Mouse (Mus musculus): ENCODE results near the gene Rpl26.

Gene Rpl26

GRCm38 (mm10) chr11:68901351-68902046 is at the start of gene Rpl26:
TSS of gene Rpl26 (plus strand) at chr11:68901583.
- peak; percentile 99 for DNase-seq (ENCODE audit: low spot score in 2 of 2)

GRCm38 (mm10) chr11:68851644-68852485 is 49.5 kb upstream of the Rpl26 start:
- DNase-seq (ENCODE audit: low spot score in 2 of 2) = no peak

DNA sequence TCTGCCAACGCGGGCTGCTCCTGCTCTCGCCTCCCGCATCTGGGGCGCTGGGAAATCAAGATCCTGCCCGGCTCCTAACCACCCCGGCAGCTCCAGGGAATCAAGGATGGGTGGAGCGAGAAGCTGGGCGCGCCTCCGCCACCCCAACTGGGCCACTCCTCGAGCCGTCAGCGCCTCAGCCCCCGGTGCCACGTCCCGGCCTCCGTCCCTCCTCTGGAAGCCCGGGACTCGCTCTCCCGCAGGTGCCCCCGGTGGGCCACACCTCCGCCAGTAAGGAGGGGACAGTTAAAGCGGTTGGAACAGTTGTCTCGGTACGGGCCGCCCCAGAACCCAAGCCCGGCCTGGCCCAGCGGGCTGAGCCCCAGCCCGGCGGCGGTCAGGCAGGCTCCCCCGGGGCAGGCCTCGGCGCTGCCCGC is 48.9 kb upstream of the Rpl26 start:
- peak; percentile 81 to 84 for DNase-seq (ENCODE audit: low spot score in 2 of 2)

- peak; percentile 99 to 100 for DNase-seq (ENCODE audit: low spot score in 2 of 2)
Measured at GRCm38 (mm10) chr11:68852932-68853409, 48.4 kb upstream of the Rpl26 start.

DNA sequence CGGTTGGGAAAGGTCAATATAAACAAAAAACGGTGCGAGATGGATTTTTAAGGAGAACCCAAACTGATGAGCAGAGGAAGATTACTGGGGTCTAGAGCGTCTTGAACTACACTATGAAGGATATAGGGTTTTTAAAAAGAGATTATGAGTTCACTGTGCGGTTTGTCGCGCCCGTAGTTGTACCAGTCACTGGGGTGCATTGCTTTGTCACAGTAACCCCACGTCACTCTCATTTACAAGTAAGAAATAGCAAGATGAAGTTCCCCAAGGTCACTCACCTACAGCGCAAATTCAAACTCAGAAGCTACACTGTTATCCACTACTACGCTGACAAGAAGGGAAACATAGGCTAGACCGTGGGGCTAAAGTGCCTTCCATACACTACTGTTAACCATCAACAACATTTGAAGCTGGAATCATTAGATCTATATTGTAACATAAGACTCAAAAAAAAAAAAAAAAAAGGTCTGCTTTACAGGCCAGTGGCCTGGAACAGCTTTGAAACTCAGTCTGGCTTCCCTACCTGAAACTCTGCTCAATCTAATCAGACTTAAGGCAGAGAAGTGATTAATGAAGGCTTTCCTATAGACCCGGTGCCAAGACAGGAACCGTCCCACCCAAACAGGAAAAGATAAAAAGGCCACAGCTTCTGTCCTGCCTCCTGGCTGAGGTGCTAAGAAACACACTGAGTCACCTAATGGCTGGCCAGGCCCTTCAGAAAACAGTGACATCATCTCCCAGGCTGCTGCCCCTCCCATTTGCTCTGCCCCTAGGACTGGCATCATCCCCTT is 47.6 kb upstream of the Rpl26 start:
- DNase-seq (ENCODE audit: low spot score in 2 of 2) = peak in 1 of 2 experiments; percentile 48

DNA sequence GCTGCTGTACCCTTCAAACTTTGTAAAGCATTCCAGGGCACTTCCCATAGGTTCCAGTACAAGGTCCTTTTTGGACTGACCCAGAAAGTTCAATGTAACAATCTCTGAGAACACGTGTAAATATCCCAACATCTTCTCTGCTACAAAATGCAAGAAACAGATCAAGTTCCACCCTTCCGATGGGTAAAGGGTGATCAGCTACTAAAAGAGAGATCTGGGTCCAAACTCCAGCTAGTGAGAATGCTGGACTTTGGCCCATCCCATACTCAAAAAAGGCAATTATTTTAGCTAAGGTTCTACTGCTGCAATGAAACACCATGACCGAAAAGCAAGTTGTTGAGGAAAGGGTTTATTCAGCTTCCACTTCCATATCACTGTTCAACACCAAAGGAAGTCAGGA is 46.8 kb upstream of the Rpl26 start:
- no peak for DNase-seq (ENCODE audit: low spot score in 2 of 2)

- no peak for DNase-seq (ENCODE audit: low spot score in 2 of 2)
Measured at GRCm38 (mm10) chr11:68857329-68857728, 44.1 kb upstream of the Rpl26 start.

DNA sequence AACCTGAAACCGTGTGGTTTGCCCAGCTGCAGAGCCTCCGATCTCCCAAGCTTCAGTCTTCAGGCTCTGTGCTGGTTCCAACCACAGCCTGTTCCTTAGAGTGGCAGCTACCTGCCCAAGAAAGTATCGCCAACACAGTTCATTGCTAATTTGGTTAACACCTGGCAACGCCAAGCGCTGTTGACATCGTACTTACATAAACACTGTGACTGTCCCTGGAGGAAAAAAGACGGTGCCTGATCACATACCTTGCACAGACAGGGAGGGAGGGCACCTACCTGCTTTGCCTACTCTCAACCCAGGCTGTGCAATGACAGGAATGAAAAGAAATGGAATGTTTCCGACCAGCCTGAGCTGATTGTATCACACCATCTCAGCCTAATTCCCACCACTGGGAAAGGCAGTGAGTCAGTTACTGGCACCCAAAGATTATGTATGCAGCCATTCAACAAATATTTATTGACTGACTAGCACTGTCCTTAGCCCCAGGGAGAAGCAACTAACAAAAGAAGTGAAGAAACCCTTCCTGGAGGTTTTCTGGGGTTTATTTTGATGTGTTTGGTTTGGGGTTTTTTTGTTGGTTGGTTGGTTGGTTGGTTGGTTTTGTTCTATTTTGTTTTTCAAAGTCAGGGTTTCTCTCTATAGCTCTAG is 41.3 kb upstream of the Rpl26 start:
- no peak for DNase-seq (ENCODE audit: low spot score in 2 of 2)

DNA sequence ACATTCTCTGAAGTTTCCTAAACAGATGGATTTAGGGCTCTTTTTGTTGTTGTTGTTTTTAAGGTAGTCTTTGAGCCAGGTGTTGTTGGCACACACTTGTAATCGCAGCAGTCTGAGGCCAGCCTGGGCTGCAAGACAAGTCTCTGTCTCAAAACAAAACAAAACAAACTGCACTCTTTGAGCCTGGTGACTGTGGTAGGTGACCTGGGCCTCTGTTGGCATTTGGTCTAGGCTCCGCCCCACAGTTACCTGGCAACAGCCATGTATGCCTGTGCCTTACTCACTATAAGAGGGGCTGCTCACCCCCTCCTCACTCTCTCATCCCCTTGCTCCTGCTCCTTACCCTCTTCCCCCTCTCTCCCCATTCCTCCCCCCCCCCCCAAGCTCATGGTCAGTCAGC is 39.1 kb upstream of the Rpl26 start:
- no peak for DNase-seq (ENCODE audit: low spot score in 2 of 2)

GRCm38 (mm10) chr11:68863631-68864091 is 37.7 kb upstream of the Rpl26 start:
- no peak for DNase-seq (ENCODE audit: low spot score in 2 of 2)

- DNase-seq (ENCODE audit: low spot score in 2 of 2) = peak in 1 of 2 experiments; percentile 47
Measured at GRCm38 (mm10) chr11:68864544-68865189, 36.7 kb upstream of the Rpl26 start.

- no peak for DNase-seq (ENCODE audit: low spot score in 2 of 2)
Measured at GRCm38 (mm10) chr11:68871277-68871676, 30.1 kb upstream of the Rpl26 start.

DNA sequence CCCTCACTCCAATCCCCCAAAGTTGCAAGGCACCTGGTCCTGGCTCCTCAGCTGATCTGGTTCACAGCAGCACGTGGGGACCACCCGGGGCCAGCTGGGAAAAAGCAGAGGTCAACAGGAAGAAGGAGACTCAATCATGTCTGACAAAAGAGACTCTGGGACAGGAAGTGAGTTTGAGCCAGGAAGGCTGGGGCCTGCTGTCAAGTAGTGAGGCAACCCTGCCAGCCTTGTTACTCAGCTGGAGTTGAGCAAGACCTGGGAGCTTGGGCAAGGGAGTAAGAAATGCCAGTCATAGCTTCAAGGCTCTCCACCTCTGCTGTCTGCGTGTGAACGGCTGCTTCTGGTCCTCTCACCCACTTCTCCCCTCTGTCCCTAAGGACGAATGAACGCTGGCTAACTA is 29.6 kb upstream of the Rpl26 start, which contains the start of gene Ndel1:
Gene Ndel1 (minus strand): TSS at position 111 of the 400 bp plus-strand sequence.
- DNase-seq (ENCODE audit: low spot score in 2 of 2) = peak in 1 of 2 experiments; percentile 52

- DNase-seq (ENCODE audit: low spot score in 2 of 2) = peak in 1 of 2 experiments; percentile 79
Measured at GRCm38 (mm10) chr11:68874841-68875240, 26.5 kb upstream of the Rpl26 start.

GRCm38 (mm10) chr11:68878811-68879210 is 22.6 kb upstream of the Rpl26 start:
- no peak for DNase-seq (ENCODE audit: low spot score in 2 of 2)

- no peak for DNase-seq (ENCODE audit: low spot score in 2 of 2)
Measured at GRCm38 (mm10) chr11:68882107-68882506, 19.3 kb upstream of the Rpl26 start.

GRCm38 (mm10) chr11:68883843-68884242 is 17.5 kb upstream of the Rpl26 start:
- no peak for DNase-seq (ENCODE audit: low spot score in 2 of 2)

DNA sequence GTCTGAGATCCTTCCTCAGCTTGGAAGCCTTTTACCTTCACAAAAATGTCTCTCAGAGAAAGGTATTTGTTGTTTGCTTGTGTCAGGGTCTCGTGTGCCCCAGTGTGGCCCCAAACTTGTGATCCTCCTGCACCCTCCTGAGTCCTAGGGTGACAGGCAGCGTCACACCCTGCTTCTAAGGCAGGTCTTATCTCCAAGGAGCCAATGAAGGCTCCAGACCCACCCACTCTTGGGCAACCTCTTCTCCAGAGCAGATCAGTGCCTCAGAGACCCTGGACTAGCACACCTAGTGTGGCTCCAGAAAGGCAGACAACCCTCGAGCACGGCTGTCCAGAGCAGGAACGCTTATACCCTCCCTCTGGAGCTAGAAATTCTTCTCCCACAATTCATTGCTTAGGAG is 17.0 kb upstream of the Rpl26 start:
- peak in 1 of 2 experiments; percentile 36 for DNase-seq (ENCODE audit: low spot score in 2 of 2)

GRCm38 (mm10) chr11:68886091-68886490 is 15.3 kb upstream of the Rpl26 start:
- DNase-seq (ENCODE audit: low spot score in 2 of 2) = no peak

GRCm38 (mm10) chr11:68888253-68888652 is 13.1 kb upstream of the Rpl26 start, which contains the start of gene Rnf222:
TSS of gene Rnf222 (plus strand) at chr11:68888553.
- no peak for DNase-seq (ENCODE audit: low spot score in 2 of 2)

DNA sequence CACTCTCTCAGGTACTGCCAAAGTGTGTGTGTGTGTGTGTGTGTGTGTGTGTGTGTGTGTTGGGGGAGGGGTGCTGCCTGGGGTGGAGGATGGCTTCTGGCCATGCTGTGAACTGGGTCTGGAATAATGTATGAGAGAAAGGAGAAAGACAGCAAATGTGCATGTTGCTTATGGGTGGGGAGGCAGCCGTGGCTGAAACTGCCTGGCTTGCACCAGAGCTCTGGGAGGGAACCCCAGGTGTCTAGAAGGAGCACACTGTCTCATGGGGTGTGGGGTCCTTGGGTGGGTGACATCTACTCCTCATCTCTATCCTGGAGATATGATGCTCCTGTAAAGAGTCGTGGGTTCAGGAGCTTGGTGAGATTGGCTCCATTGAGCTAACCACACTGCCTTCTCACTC is 12.7 kb upstream of the Rpl26 start:
- no peak for DNase-seq (ENCODE audit: low spot score in 2 of 2)
